Mouse (Mus musculus) intestine, embryonic 16.5 days (tissue): ENCODE results near the gene Bud23. TPM values are rescaled to one million over a fixed set of nuclear protein-coding genes. Genes with fewer than 3 reads are reported as not detected.
"Not testable (repeated sequence)": the region's sequence is repeated elsewhere in the genome, so short reads cannot be mapped to it uniquely, and the experiment has no call there.

Experiments used
- ATAC-seq: fragments of 200-750 bp; cut with Nextera tagmentation; 2 replicates; pipeline ENCODE4 v1.8.0; 2017; ENCODE audit warnings: moderate TSS enrichment, moderate library complexity
- H3K27ac ChIP-seq: fragments of 300-500 bp; sonication (generic); 2 replicates; pipeline ENCODE4 v1.5.1; 2014; ENCODE audit warnings: mild to moderate bottlenecking, low read length
- H3K27me3 ChIP-seq: fragments of 300-500 bp; sonication (generic); replicated peaks from 2 replicates; pipeline ENCODE4 v1.6.1; 2014; ENCODE audit warnings: low read length, control low read depth, mixed read lengths; ENCODE audit not compliant: control insufficient read depth, insufficient read depth
- H3K36me3 ChIP-seq: fragments of 300-500 bp; sonication (generic); 2 replicates; pipeline ENCODE4 v1.6.1; 2014; ENCODE audit warnings: low read length, control low read depth; ENCODE audit not compliant: control insufficient read depth, insufficient read depth
- H3K4me1 ChIP-seq: fragments of 300-500 bp; sonication (generic); 2 replicates; pipeline ENCODE4 v1.6.1; 2014; ENCODE audit warnings: low read length, control low read depth, mixed read lengths; ENCODE audit not compliant: control insufficient read depth, insufficient read depth
- H3K4me2 ChIP-seq: fragments of 300-500 bp; sonication (generic); 2 replicates; pipeline ENCODE4 v1.6.1; 2014; ENCODE audit warnings: low read depth, low read length, control low read depth
- H3K4me3 ChIP-seq: fragments of 300-500 bp; sonication (generic); 2 replicates; pipeline ENCODE4 v1.5.1; 2014; ENCODE audit warnings: mild to moderate bottlenecking, low read length
- H3K9ac ChIP-seq: fragments of 300-500 bp; sonication (generic); 2 replicates; pipeline ENCODE4 v1.6.1; 2014; ENCODE audit warnings: low read depth, low read length
- H3K9me3 ChIP-seq: fragments of 300-500 bp; sonication (generic); 2 replicates; pipeline ENCODE4 v1.6.1; 2016; ENCODE audit warnings: low read length, control low read depth; ENCODE audit not compliant: control insufficient read depth
- WGBS: fragments of 180-500 bp; shearing (Covaris S2); extraction: QIAGEN DNeasy Blood & Tissue Kit; methylation state at CpG from one replicate; pipeline ENCODE4 v1.1.7; 2014; 5-methylcytosine and 5-hydroxymethylcytosine counted together
- polyA plus RNA-seq: library from polyadenylated mRNA; unstranded; fragments of >200 nt; fragmentation: Nextera tagmentation; extraction: Ambion mirVana; gene quantifications from 2 replicates; pipeline ENCODE4 v1.2.1, GENCODE M21; 2015

Gene Bud23
- 84.6 and 109 TPM in 2 replicates for polyA plus RNA-seq

DNA sequence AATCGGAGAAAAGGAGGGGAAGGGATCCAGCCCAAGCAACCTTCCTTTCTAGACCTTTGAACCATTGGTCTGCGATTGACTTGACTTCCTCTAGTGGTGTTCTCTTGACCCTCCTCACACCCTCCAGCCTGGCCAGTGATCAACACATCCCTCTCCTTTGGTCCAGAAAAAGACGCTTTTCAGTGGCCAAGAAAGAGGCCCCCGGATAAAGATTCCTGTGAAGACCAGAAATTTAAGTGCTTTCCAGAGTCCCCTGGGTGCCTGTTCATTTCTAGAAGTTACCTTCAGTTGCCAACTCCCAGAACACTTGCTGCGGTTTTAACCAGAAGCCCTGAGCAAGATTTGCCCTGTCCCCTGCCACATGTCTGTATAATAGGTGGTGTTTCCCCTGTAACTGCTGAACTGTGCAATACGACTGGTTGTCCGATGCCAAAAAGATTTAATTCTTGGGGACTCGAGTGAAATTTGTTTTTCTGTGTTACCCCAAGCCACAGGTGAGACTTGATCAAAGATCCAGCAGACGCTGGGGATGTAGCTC is at the start of gene Bud23:
Gene Bud23 (minus strand): TSS at position 51 of the 538 bp plus-strand sequence.
- ATAC-seq = not testable (repeated sequence)
- WGBS = 77% methylated on average over 9 of the region's 9 CpGs
- H3K27ac ChIP-seq = peak within 1 kb of the TSS; percentile 73

GRCm38 (mm10) chr5:135113782-135114181 is 49.0 kb upstream of the Bud23 start:
- Histone ChIP-seq H3K4me3 (no peak overlapping the region), H3K9ac (no peak overlapping the region), H3K9me3 (no peaks in the 10 kb centered on the region), H3K27me3 (no peaks in the 10 kb centered on the region), H3K4me1 (peaks cover 3% of the 10 kb centered on the region; the same call in 1 of the 2 replicates), H3K27ac (no peak overlapping the region), H3K4me2 (no peak overlapping the region), H3K36me3 (no peaks in the 10 kb centered on the region)
- WGBS = 83% methylated on average over 12 of the region's 12 CpGs
- no peak for ATAC-seq

More for the DNA sequence above, at the start of gene Bud23:
- peak within 1 kb of the TSS; percentile 87 for H3K4me2 ChIP-seq
- peak within 1 kb of the TSS; percentile 93 for H3K4me3 ChIP-seq
- H3K4me1 ChIP-seq = peaks cover 10% of the 10 kb centered on the region; the same call in 1 of the 2 replicates
- H3K9me3 ChIP-seq, H3K27me3 ChIP-seq, H3K36me3 ChIP-seq: not testable (repeated sequence)
- peak within 1 kb of the TSS; percentile 91 for H3K9ac ChIP-seq

- no peak overlapping the region for H3K27ac ChIP-seq
- no peaks in the 10 kb centered on the region for H3K36me3 ChIP-seq
- H3K9me3 ChIP-seq = no peaks in the 10 kb centered on the region
- peaks cover 9% of the 10 kb centered on the region; the same call in 1 of the 2 replicates for H3K27me3 ChIP-seq
- H3K4me3 ChIP-seq = no peak overlapping the region
- WGBS = 74% methylated on average over 6 of the region's 6 CpGs
- H3K4me1 ChIP-seq = 0 out of 2 replicates have a peak, but pooled peaks cover 4% of the 10 kb centered on the region
- no peak overlapping the region for H3K9ac ChIP-seq
- no peak for ATAC-seq
- H3K4me2 ChIP-seq = no peak overlapping the region
Measured at GRCm38 (mm10) chr5:135109976-135110375, 45.2 kb upstream of the Bud23 start.

DNA sequence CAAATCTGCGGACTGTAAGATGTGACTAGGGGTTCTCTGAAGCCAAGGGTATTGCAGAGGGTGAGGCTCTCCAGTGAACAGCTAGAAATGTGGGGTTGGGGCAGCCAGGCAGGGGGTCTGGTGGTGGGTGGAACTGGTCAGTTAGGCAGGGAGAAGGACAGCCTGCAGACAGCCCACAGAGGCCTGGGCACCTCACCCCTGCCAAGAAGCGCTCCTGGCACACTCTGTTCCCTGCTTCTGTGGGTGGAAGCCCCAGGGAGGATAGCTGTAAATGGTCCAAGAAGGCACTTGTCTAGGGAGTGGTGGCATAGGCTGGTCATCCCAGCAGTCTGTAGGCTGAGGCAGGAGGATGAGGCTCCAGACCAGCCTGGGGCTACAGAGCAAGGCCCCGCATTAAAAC is 44.7 kb upstream of the Bud23 start:
- H3K27ac ChIP-seq = no peak overlapping the region
- no peak overlapping the region for H3K4me3 ChIP-seq
- H3K4me2 ChIP-seq = no peak overlapping the region
- 91% methylated on average over 3 of the region's 3 CpGs for whole genome bisulfite sequencing
- no peak for ATAC-seq
- H3K9ac ChIP-seq = no peak overlapping the region
- H3K4me1 ChIP-seq = 0 out of 2 replicates have a peak, but pooled peaks cover 4% of the 10 kb centered on the region
- peaks cover 9% of the 10 kb centered on the region; the same call in 1 of the 2 replicates for H3K27me3 ChIP-seq
- H3K36me3 ChIP-seq = no peaks in the 10 kb centered on the region
- no peaks in the 10 kb centered on the region for H3K9me3 ChIP-seq

DNA sequence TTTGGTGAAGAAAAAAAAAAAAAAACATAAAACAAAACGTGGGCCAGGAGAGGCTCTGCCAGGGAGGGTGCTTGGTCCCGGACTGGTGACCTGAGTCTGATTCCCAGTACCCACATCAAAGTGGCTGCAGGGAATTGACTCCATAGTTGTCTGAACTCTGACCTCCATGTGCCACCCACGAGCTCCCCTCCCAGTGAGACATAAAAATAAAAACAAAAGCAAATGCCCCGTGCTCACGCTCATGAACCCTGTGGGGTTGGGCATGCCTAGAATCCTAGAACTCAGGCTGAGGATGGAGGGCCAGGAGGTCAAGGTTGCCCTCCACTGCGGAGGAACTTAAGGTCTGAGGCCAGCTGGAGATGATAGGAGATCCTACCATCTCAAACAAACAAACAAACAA is 44.3 kb upstream of the Bud23 start:
- Histone ChIP-seq H3K27ac (no peak overlapping the region), H3K36me3 (no peaks in the 10 kb centered on the region), H3K27me3 (peaks cover 9% of the 10 kb centered on the region; the same call in 1 of the 2 replicates), H3K9ac (no peak overlapping the region), H3K4me3 (no peak overlapping the region), H3K4me2 (no peak overlapping the region), H3K4me1 (0 out of 2 replicates have a peak, but pooled peaks cover 4% of the 10 kb centered on the region), H3K9me3 (no peaks in the 10 kb centered on the region)
- 73% methylated on average over 6 of the region's 6 CpGs for WGBS
- ATAC-seq = no peak

DNA sequence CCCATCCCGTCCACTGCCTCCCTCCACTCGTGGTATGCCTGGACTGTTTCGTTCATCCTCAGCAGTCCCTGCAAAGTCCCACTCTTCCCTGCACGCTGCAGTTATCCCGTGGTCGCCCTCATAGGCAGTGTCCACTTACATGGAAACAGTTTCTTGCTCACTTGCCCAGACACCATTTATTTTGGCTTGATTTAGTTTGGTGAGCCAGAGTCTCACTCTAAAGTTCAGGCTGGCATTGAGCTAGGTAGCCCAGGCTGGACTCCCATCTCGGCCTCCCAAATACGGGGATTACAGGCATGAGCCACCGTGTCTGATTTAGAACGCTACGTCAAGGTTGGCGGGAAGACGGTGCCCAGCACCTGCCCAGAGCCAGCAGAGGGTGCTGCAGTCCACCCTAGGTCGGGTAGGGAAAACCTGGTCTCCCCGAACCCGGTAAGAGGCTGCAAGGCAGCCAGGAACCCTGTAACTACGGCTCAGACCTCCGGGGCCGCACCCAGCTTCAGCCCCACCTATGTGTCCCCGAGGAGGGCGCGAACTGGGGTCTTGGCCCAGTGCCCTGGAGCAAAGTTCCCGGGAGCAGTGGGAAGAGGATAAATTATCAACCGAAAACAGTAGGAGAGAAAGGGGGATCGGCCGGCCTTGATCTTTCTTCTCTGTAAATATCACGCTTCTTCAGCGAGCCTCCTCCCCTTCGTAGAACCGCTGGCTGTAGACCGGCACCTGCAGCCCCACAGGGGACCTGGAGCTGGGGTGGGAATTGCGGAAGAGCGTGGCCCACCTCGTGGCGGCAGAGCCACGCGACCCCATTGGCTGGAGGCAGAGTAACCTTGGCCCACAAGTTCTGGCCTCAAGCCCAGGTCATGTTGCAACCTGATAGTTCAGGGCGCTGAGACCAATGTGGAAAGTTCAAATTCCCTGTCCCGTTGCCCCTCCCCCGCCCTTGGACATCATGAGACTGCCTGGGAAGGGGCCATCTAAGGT is 43.1 kb upstream of the Bud23 start:
- ATAC-seq = peak; percentile 83
- Histone ChIP-seq H3K36me3 (no peaks in the 10 kb centered on the region), H3K4me3 (peak overlapping the region; percentile 59), H3K9me3 (no peaks in the 10 kb centered on the region), H3K9ac (peak overlapping the region; percentile 69), H3K4me2 (peak overlapping the region; percentile 93), H3K27me3 (peaks cover 12% of the 10 kb centered on the region; the same call in 1 of the 2 replicates), H3K27ac (peak overlapping the region; percentile 52), H3K4me1 (0 out of 2 replicates have a peak, but pooled peaks cover 4% of the 10 kb centered on the region)
- 6% methylated on average over 40 of the region's 40 CpGs for WGBS

DNA sequence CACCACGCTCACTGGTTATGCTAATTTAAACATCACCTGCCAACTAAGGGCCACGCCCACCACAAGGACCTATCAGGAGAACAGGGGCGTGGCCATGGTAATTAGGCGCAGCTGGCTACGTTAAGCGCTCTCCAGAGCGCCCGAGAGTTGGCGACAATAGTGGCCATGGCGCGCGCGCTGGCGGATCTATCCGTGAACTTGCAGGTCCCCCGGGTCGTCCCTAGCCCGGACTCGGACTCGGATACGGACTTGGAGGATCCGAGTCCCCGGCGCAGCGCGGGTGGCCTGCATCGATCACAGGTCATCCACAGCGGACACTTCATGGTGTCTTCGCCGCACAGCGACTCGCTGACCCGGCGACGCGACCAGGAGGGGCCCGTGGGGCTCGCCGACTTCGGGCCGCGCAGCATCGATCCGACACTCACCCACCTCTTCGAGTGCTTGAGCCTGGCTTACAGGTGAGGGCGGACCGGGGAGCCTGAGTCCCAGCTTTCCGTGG is 42.0 kb upstream of the Bud23 start:
- Histone ChIP-seq H3K4me2 (peak overlapping the region; percentile 93), H3K27me3 (peaks cover 12% of the 10 kb centered on the region; the same call in 1 of the 2 replicates), H3K27ac (no peak overlapping the region), H3K9ac (peak overlapping the region; percentile 69), H3K4me3 (peak overlapping the region; percentile 59), H3K9me3 (no peaks in the 10 kb centered on the region), H3K4me1 (0 out of 2 replicates have a peak, but pooled peaks cover 4% of the 10 kb centered on the region), H3K36me3 (no peaks in the 10 kb centered on the region)
- ATAC-seq = peak; percentile 80
- under 1% methylated on average over 48 of the region's 48 CpGs for WGBS

GRCm38 (mm10) chr5:135103999-135104660 is 39.4 kb upstream of the Bud23 start:
- H3K4me3 ChIP-seq = no peak overlapping the region
- no peak for ATAC-seq
- no peak overlapping the region for H3K9ac ChIP-seq
- no peaks in the 10 kb centered on the region for H3K36me3 ChIP-seq
- 65% methylated on average over 11 of the region's 11 CpGs for WGBS
- H3K27me3 ChIP-seq = peaks cover 12% of the 10 kb centered on the region; the same call in 1 of the 2 replicates
- H3K27ac ChIP-seq = no peak overlapping the region
- 0 out of 2 replicates have a peak, but pooled peaks cover 4% of the 10 kb centered on the region for H3K4me1 ChIP-seq
- no peaks in the 10 kb centered on the region for H3K9me3 ChIP-seq
- H3K4me2 ChIP-seq = no peak overlapping the region
